Mouse (Mus musculus) kidney, adult 8-10 months (tissue): ENCODE measurements at regions not wholly inside any gene's neighbourhood (a gene's known extent, or its start where the extent isn't known, plus 50 kb on each side); places are given as distances from the start of the nearest gene placed in this dataset.

Source experiments
- DNase-seq, 2 experiments: peaks; one replicate each; pipeline ENCODE4 v3.0.0; 2022

GRCm38 (mm10) chr8:12504240-12504639 lies 68.6 kb upstream of the Spaca7 start:
- DNase-seq, result no peak

- no peak for DNase-seq
Observed at GRCm38 (mm10) chr8:12504777-12505176, 68.1 kb upstream of the Spaca7 start.

- no peak for DNase-seq
Observed at GRCm38 (mm10) chr8:12510233-12510632, 62.6 kb upstream of the Spaca7 start.

- DNase-seq, result no peak
Observed at GRCm38 (mm10) chr8:12513042-12513441, 59.8 kb upstream of the Spaca7 start.

- no peak for DNase-seq
Observed at GRCm38 (mm10) chr8:12514138-12514537, 58.7 kb upstream of the Spaca7 start.

- no peak for DNase-seq
Observed at GRCm38 (mm10) chr8:12521636-12522035, 51.2 kb upstream of the Spaca7 start.
